In the genomic region with DNA sequence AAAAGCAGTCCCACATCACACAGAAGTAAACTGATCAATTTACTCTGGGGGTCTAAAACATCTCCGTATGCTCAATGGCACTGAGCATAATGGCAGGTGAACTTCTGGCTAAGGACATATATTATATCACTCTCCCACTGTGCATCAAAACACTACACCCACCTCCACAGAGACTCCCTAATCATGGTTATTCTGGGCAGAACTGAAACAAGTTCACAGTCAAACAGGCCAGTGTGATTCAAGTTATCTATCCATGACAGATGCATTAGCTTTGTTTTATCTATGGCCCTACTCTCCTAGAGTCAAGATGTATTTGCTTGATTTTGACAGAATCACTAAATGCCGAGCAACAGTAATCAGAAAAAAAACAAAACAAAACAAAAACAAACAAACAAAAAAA, we compare ENCODE assay signal across 19 mouse cellular contexts. TPM values are rescaled to one million over a fixed set of nuclear protein-coding genes. Genes with fewer than 3 reads are reported as not detected.
DNase-seq lines count a peak whose midpoint lies in the region; ATAC-seq and TF ChIP-seq lines count a peak whose summit lies in the region.
"Had no signal": no experiment of that assay in that cellular context is flagged by ENCODE, and none has a peak within 500 bp of the region (broad histone marks: within the 10 kb centered on the region; RNA-seq: fewer than 3 reads in every experiment).

No protein-coding gene starts in this region.

- no peak for TF ChIP-seq EP300 in liver, postnatal 0 days (IDR thresholded peaks at IDR 0.05; ENCODE audit: low read depth)

- no peak overlapping the region for H3K4me3 ChIP-seq in liver, embryonic 12.5 days
- no peak overlapping the region for H3K4me3 ChIP-seq in liver, postnatal 0 days (ENCODE audit: low read depth, low read length)
- H3K4me3 ChIP-seq in liver, embryonic 13.5 days (replicated peaks) = no peak overlapping the region
- H3K4me3 ChIP-seq in gastrocnemius, adult 2 months = no peak overlapping the region
- H3K4me3 ChIP-seq: embryonic facial prominence, embryonic 10.5 days; embryonic facial prominence, embryonic 12.5 days; forebrain, embryonic 13.5 days; forebrain, embryonic 15.5 days had no signal

- no peak overlapping the region for H3K9ac ChIP-seq in liver, embryonic 12.5 days
- H3K9ac ChIP-seq in liver, postnatal 0 days (replicated peaks) = no peak overlapping the region
- no peak overlapping the region for H3K9ac ChIP-seq in liver, embryonic 13.5 days
- H3K9ac ChIP-seq: embryonic facial prominence, embryonic 12.5 days; forebrain, embryonic 13.5 days; forebrain, embryonic 15.5 days had no signal

- 0 out of 2 replicates have a peak, but pooled peaks cover 4% of the 10 kb centered on the region for H3K4me1 ChIP-seq in liver, embryonic 12.5 days
- no peaks in the 10 kb centered on the region for H3K4me1 ChIP-seq in liver, postnatal 0 days (ENCODE audit: insufficient read depth)
- H3K4me1 ChIP-seq in liver, embryonic 13.5 days (replicated peaks) = no peaks in the 10 kb centered on the region
- H3K4me1 ChIP-seq: embryonic facial prominence, embryonic 10.5 days; embryonic facial prominence, embryonic 12.5 days; forebrain, embryonic 13.5 days; forebrain, embryonic 15.5 days had no signal

- no peak for TF ChIP-seq CTCF in liver, postnatal 0 days (IDR thresholded peaks at IDR 0.05; ENCODE audit: low read depth)
- no peak for TF ChIP-seq CTCF in gastrocnemius, adult 2 months (IDR thresholded peaks at IDR 0.05)

- no peak overlapping the region for H3K4me2 ChIP-seq in liver, embryonic 12.5 days
- H3K4me2 ChIP-seq in liver, postnatal 0 days (ENCODE audit: low read depth, low read length) = no peak overlapping the region
- no peak overlapping the region for H3K4me2 ChIP-seq in liver, embryonic 13.5 days
- H3K4me2 ChIP-seq: embryonic facial prominence, embryonic 12.5 days; forebrain, embryonic 13.5 days; forebrain, embryonic 15.5 days had no signal

- DNase-seq in liver, postnatal 0 days = no peak
- DNase-seq in liver, embryonic 13.5 days = no peak
- DNase-seq in lung, postnatal 14 days = no peak
- no peak for DNase-seq in gastrocnemius, adult 2 months
- DNase-seq: adrenal gland, adult 2 months; adrenal gland, postnatal 10 days; adrenal gland, postnatal 25 days; cerebellum, adult 11-12 months; cerebellum, adult 2 months; cerebellum, adult 9-10 months; cerebellum, postnatal 10 days; cerebellum, postnatal 25 days had no signal

- peaks cover 11% of the 10 kb centered on the region for H3K27me3 ChIP-seq in liver, embryonic 12.5 days (replicated peaks)
- no peaks in the 10 kb centered on the region for H3K27me3 ChIP-seq in liver, postnatal 0 days (ENCODE audit: insufficient read depth, low read length)
- H3K27me3 ChIP-seq in liver, embryonic 13.5 days = peaks cover 9% of the 10 kb centered on the region; the same call in 1 of the 2 replicates
- H3K27me3 ChIP-seq: embryonic facial prominence, embryonic 12.5 days; forebrain, embryonic 13.5 days; forebrain, embryonic 15.5 days had no signal

- ATAC-seq in liver, embryonic 12.5 days = peak; percentile 62; the same call in 1 of the 2 replicates
- ATAC-seq in liver, postnatal 0 days = no peak
- ATAC-seq in liver, embryonic 13.5 days (ENCODE audit: low read depth) = peak; percentile 54; the same call in 1 of the 2 replicates
- peak; percentile 44; the same call in 1 of the 2 replicates for ATAC-seq in megakaryocyte-erythroid progenitor cell, adult 5-6 weeks (replicated peaks; ENCODE audit: low FRiP score, low TSS enrichment, poor library complexity, severe bottlenecking)
- ATAC-seq: forebrain, embryonic 13.5 days; forebrain, embryonic 15.5 days had no signal

- H3K9me3 ChIP-seq in liver, embryonic 12.5 days (replicated peaks) = no peaks in the 10 kb centered on the region
- no peaks in the 10 kb centered on the region for H3K9me3 ChIP-seq in liver, postnatal 0 days (ENCODE audit: low read length)
- H3K9me3 ChIP-seq in liver, embryonic 13.5 days (replicated peaks) = no peaks in the 10 kb centered on the region
- H3K9me3 ChIP-seq: embryonic facial prominence, embryonic 10.5 days; embryonic facial prominence, embryonic 12.5 days; forebrain, embryonic 13.5 days; forebrain, embryonic 15.5 days had no signal

- 53% methylated on average over 2 of the region's 2 CpGs for WGBS in liver, embryonic 12.5 days (ENCODE audit: insufficient replicate concordance)
- 70% methylated on average over 2 of the region's 2 CpGs for WGBS in liver, postnatal 0 days (ENCODE audit: insufficient replicate concordance)
- WGBS in liver, embryonic 13.5 days (ENCODE audit: insufficient replicate concordance) = 56% methylated on average over 2 of the region's 2 CpGs

- H3K27ac ChIP-seq in liver, embryonic 12.5 days = no peak overlapping the region
- H3K27ac ChIP-seq in liver, postnatal 0 days (ENCODE audit: low read depth) = no peak overlapping the region
- no peak overlapping the region for H3K27ac ChIP-seq in liver, embryonic 13.5 days
- no peak overlapping the region for H3K27ac ChIP-seq in gastrocnemius, adult 2 months
- H3K27ac ChIP-seq: embryonic facial prominence, embryonic 10.5 days; embryonic facial prominence, embryonic 12.5 days; forebrain, embryonic 13.5 days; forebrain, embryonic 15.5 days had no signal

- no peaks in the 10 kb centered on the region for H3K36me3 ChIP-seq in liver, embryonic 12.5 days
- H3K36me3 ChIP-seq in liver, postnatal 0 days (replicated peaks; ENCODE audit: insufficient read depth, low read length) = no peaks in the 10 kb centered on the region
- H3K36me3 ChIP-seq in liver, embryonic 13.5 days = no peaks in the 10 kb centered on the region
- H3K36me3 ChIP-seq: embryonic facial prominence, embryonic 10.5 days; embryonic facial prominence, embryonic 12.5 days; forebrain, embryonic 15.5 days had no signal

- intact Hi-C loops in gastrocnemius, adult 2 months (cut with DNase I) = no loop called here

RNA-seq across cellular contexts. Expression of a gene that starts 8.8 kb away (rescaled TPM):
- 3.5 and 4.1 TPM in 2 replicates for polyA plus RNA-seq in liver, embryonic 12.5 days (2016; fragmentation: Nextera tagmentation; extraction: Ambion mirVana)
- polyA plus RNA-seq in liver, postnatal 0 days (2015; fragmentation: Nextera tagmentation; extraction: Ambion mirVana) = 3.0 and 3.3 TPM in 2 replicates
- polyA plus RNA-seq in liver, embryonic 13.5 days (2015; fragmentation: Nextera tagmentation; extraction: Ambion mirVana) = 2.1 and 2.7 TPM in 2 replicates
- total RNA-seq in megakaryocyte-erythroid progenitor cell, adult 5-6 weeks (2014; fragmentation: Nextera tagmentation) = 3.3 TPM in 1 of 2 replicates, not detected in the other
- 0.42 and 1.7 TPM in 2 replicates for total RNA-seq in megakaryocyte-erythroid progenitor cell, adult 5-6 weeks (2017)
- total RNA-seq in gastrocnemius, adult 2 months (2021) = 1 to 10 TPM; 3.5 to 3.9 TPM
- total RNA-seq: MEL had no signal

RNA-seq across cellular contexts. Expression of a gene that starts 54.1 kb away (rescaled TPM):
- polyA plus RNA-seq in liver, embryonic 12.5 days (2016; fragmentation: Nextera tagmentation; extraction: Ambion mirVana) = 15.1 and 15.5 TPM in 2 replicates
- polyA plus RNA-seq in liver, postnatal 0 days (2015; fragmentation: Nextera tagmentation; extraction: Ambion mirVana) = 17.1 and 17.6 TPM in 2 replicates
- 14.4 and 16.8 TPM in 2 replicates for polyA plus RNA-seq in liver, embryonic 13.5 days (2015; fragmentation: Nextera tagmentation; extraction: Ambion mirVana)
- 30.8 and 32.5 TPM in 2 replicates for total RNA-seq in megakaryocyte-erythroid progenitor cell, adult 5-6 weeks (2014; fragmentation: Nextera tagmentation)
- 42.4 and 42.5 TPM in 2 replicates for total RNA-seq in megakaryocyte-erythroid progenitor cell, adult 5-6 weeks (2017)
- total RNA-seq in gastrocnemius, adult 2 months (2021) = 10 to 100 TPM; 11.0 to 11.9 TPM
